Mouse (Mus musculus) right cerebral cortex, postnatal 36 days (tissue): Measurements from ENCODE around the gene Noxred1.
"Not testable (repeated sequence)": the region's sequence is repeated elsewhere in the genome, so short reads cannot be mapped to it uniquely, and the experiment has no call there.

Experiments used
- DNase-seq, 2 experiments: peaks; one replicate each; pipeline ENCODE4 v3.0.0; 2022; ENCODE audit warnings: low spot score in 2 of 2, mixed read lengths in 1 of 2

Noxred1 gene

DNA sequence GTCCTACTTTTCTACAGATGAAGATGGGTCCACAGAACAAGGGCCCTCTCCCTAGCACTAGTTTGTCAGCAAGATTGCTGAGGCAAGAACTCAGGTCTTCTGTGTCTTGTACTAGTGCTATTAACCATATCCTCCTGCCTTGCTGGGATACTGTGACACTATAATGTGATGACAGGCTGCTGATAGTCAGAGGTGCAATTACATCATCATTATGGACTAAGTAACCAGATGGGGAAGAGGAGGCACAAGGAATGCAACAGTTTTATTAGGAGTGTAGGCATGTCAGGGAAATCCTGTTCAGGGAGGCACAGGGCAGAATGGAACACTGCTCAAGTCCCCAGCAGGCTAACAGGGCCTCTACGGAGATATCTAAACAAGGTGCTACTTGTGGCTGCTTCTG lies at the start of gene Noxred1:
Gene Noxred1, minus strand, starts transcription at position 101 of the 400 bp plus-strand sequence.
- no peak for DNase-seq

DNA sequence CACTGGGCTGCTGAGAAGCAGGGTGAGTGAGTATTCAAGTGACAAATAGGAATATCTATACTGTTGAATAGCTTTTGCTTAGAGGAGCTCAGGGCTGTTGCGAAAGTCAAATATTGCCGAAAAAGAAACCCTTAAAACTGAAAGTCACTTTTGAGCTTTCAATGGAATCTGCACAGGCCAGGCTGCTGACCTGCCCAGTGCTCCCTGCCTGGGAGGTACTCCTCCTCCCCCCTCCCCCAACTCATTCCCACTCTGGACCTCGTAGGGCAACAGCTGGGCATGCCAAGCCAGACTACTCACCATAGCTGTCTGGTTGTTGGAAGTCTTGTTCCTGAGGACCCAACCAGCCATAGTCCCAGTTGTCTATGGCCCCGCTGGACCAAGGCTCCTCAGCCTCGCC lies 46.2 kb upstream of the Noxred1 start:
- no peak for DNase-seq

- DNase-seq: no peak
Observed at GRCm38 (mm10) chr12:87284268-87284667, 45.7 kb upstream of the Noxred1 start.

DNA sequence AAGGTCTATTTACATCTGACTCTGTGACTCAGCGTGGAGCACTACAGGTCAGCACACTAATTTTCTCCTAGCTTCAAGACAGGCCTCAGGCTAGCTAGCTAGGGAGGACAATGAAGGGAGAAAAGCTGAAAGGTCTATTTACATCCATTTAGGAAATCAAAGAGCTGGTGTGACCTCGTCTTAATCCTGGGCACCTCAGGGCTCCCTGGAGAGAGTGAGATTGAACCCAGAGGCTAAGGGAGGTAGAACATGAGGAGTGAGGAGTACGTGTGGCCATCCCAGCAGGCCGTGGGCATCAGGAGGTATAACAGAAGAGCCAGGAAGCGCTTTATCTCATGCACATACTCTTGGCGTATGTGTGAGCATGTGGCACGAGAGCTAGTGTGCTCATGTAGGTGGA lies 45.2 kb upstream of the Noxred1 start:
- DNase-seq: no peak

- no peak for DNase-seq
Observed at GRCm38 (mm10) chr12:87282743-87283142, 44.2 kb upstream of the Noxred1 start.

DNA sequence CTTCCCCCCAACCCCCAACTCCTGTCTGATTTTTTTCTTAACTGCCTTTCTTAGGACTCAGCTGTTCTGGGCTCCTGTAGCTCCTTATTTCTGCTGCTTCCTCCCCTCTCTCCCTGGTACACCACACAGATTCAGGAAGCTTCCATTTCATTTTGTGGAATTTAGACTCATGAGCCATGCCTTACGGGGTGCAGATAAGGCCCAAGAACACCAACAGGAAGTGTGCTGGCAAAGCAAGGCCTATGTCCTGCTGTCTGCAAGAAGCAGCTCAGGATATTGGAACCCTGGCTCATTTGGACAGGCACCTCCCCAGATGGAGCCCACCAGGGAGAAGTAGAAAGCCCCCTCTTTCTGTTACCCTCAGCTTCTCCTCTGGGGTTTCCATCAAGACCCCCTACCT lies 43.2 kb upstream of the Noxred1 start:
- DNase-seq: no peak

DNA sequence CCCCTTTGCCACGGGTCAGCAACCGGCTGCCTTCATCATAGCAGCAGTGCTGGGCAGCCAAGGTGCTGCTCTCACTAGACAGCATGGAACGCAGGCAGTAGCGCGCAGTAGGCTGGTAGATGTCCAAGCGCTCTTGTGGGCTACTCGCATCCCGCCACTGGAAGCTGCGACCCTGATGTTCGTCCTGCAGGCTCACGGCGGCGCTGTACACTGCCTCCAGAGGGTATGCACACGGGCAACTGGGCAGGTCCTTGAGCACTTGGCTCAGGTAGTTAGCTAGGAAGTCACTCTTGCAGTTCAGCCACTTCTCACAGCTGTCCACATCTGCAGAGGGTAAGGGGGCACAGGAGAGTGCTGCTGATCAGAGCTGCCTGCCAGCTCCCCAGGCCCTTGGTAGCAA lies 41.3 kb upstream of the Noxred1 start:
- DNase-seq: no peak

- DNase-seq: no peak
Observed at GRCm38 (mm10) chr12:87279350-87279749, 40.8 kb upstream of the Noxred1 start.

DNA sequence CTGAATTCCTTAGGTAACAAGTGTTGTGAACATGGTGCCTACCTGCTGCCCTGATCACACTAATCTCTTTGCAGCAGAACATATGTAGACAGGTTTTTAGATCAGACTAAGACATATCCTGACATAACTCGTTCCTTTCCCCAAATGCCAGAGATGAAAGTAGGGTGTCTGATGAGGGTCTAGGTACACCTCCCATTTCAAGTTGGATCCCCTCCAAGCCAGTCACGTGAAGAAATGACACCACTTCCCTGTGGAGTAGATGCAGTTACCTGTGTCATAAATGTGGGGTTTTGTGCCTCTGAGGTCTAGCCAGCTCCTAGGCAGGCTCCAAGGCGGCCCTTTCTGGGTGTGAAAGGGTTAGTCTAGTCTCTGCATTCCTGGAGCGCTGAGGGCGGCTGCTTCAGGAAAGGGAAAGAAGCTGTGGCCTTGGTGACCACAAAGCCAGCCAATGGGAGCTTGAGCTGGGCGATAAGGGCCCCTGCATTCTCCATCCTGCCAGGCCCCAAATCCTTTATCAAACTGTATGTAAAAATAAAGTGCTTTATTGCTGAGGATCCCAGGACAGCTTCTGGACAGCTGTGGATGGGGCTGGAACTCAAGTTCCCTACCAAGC lies 39.7 kb upstream of the Noxred1 start:
- DNase-seq: no peak

- not testable (repeated sequence) for DNase-seq
Observed at GRCm38 (mm10) chr12:87277251-87277650, 38.7 kb upstream of the Noxred1 start.

DNA sequence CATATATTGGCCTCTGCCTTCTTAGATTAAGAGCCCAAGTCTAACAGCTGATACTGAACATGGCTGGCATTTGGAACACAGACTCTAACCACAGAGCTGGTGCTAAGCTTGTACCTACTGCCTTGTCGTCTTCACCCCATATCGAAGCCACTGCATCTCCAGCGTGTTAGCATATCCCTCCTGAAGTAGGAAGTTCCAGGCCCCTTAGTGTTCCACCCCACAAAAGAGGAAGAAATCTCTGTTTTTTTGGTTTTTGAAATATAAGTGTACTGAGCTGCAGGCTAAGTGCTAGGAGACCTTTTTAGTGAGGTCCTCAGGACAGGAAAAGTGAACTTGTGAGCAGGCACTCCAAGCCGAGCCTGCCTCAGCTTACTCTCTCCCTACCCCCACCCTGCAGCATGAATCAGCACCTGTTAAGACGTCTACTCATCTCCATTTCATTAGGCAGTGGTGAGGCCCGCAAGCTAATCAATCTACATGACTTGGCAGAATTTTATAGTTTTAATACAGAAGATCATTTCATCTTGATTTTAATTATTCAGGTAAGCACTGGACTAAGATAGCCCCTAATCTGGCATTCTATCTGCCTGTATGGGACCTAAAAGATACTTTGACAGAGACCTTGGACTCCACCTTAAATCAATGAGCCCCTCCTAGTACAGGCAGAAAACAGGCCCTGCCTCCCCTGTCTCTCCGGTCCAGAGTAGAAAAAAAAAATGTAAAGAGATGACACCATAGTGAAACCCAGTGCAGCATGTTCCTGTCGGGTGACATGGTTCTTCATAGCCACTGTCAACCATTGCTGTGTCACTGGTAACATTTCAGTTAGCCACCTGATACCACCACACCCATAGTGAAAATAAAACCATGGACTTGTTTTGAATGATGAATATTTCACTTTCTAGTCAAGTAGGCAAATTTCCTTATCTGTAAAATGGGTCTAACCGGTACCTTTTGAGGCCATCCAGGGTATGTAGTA lies 36.6 kb upstream of the Noxred1 start:
- no peak for DNase-seq

- no peak for DNase-seq
Observed at GRCm38 (mm10) chr12:87267682-87268081, 29.1 kb upstream of the Noxred1 start.

DNA sequence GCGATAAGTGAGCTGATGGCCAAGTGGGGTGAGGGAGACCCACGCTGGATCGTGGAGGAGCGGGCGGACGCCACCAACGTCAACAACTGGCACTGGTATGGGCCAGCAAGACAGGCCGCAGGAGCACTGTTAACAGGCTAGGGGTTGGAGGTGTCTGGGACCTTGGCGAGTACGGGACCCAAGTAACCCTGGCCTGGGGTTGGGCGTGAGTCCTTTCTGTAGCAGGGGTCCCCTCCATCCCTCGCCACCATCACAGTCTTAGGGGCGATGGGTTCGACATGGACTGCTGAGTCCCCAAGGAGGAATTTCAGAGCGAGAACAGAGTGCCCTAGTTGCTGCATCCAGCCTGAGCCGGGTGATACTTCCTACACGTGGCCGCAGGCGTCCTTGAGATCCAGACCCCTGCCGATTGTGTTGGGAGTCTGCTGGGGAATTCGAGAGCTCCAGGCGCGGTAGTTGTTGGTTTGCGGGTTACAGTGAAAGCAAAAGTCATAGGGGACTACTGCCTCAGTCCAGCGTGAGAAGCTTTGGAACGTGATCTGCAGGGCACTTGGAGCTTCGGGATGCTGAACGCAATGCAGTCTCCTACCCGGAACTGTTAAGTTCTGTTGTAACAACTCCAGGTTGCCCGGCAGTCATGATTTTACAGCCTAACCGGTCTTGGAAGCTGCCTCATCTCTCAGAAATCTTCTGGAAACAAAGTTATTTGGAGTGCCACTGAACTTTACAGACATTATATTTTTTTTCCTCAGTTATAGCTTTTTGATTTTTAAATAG lies 28.5 kb upstream of the Noxred1 start:
- no peak for DNase-seq

- peak; percentile 91 to 95 for DNase-seq
Observed at GRCm38 (mm10) chr12:87266108-87266826, 27.7 kb upstream of the Noxred1 start, which contains the start of the genes Vipas39 and Ahsa1. TSS of gene Vipas39 (minus strand) at chr12:87266256. TSS of gene Ahsa1 (plus strand) at chr12:87266479.

GRCm38 (mm10) chr12:87265444-87265843 lies 26.9 kb upstream of the Noxred1 start:
- no peak for DNase-seq

DNA sequence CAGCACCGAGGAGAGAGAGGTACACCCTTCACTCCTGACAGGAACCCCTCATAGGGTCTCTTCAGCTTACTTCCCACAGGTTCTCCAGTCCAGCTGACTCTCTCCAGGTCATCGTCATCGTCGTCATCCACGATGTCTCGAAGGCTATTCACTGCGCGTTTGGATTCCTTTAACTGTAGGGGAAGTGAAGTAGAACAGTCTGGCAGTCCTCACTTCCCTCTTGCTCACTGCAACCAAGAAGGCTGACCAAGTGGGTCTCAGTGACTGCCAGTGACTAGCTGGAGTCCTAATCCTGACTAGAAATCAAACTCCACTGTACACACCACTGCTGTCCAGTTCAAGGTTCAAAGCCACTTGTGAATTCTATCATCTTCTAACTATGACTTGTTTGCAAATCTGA lies 22.0 kb upstream of the Noxred1 start:
- DNase-seq: no peak

DNA sequence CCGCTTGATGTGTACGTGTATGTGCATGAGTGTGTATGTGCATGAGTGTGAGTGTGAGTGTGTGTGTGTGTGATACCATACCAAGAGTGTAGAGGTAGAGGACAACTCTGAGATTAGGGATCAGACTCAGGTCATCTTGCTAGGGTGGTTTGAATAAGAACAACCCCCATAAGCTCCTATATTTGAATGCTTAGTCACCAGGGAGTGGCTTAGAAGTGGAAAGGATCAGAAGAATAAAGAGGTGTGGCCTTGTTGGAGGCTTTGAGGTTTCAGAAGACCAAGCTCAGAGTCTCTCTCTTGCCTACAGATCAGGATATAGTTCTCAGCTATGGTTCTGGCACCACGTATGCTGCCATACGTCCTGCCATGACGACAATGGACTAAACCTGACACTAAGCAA lies 18.1 kb upstream of the Noxred1 start:
- no peak for DNase-seq

DNA sequence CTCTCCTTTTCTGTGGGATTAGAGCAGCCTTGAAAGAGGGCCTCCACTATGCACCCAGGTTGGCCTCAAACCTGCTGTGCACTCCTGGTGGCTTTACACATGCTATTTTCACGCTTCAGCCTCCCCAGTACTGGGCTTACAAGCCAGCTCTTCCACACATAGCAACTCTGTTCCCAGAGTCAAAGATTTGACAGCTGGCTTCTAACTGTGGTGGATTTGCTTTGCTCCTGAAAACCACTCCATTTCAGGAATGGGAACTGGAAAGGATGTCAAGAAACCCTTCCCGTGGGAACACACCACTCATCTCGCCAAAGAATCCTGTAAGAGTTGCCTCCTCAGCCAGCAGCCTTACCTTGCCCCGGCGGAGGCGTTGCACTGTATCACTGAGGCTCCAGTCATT lies 15.3 kb upstream of the Noxred1 start:
- no peak for DNase-seq

GRCm38 (mm10) chr12:87250161-87250560 lies 11.6 kb upstream of the Noxred1 start:
- DNase-seq: no peak

- DNase-seq: no peak
Observed at GRCm38 (mm10) chr12:87236882-87237483, 1.5 kb downstream of the Noxred1 start.

DNA sequence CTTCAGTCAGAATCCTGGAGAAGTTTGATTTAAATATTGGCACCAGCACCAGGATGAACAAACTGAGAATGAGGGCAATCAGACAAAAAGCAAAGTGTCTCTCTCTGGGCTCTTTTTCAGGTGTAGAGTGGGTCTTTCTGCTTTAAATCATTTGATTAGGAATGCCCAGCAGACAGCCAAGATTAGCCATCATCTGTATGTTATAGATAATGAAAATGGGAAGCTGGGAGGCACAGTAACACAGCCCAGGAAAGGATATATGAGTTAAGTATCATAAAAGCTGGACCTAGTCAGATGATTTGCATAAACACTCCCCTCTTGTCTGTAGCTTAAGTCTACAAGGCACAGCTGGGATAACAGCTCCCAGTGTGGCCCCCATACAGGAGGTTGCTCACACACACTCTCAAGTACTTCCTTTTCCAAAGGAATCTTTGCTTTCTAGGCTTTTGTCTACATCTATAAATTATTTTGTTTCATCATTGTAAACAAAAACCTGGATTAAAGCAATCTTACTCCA lies 8.1 kb downstream of the Noxred1 start:
- DNase-seq: no peak
